ENCODE assay signal across 16 mouse cellular contexts in genomic region chr14:73424961-73425360, GRCm38 (mm10). TPM values are rescaled to one million over a fixed set of nuclear protein-coding genes. Genes with fewer than 3 reads are reported as not detected.
DNase-seq lines count a peak whose midpoint lies in the region; ATAC-seq and TF ChIP-seq lines count a peak whose summit lies in the region.
"Had no signal": no experiment of that assay in that cellular context is flagged by ENCODE, and none has a peak within 500 bp of the region (broad histone marks: within the 10 kb centered on the region; RNA-seq: fewer than 3 reads in every experiment).

No protein-coding gene starts in this region.

- no peak overlapping the region for H3K4me3 ChIP-seq in hindbrain, embryonic 14.5 days (replicated peaks; ENCODE audit: low read length)
- H3K4me3 ChIP-seq in hindbrain, embryonic 13.5 days = no peak overlapping the region
- no peak overlapping the region for H3K4me3 ChIP-seq in midbrain, embryonic 14.5 days (replicated peaks; ENCODE audit: low read depth, low read length)
- no peak overlapping the region for H3K4me3 ChIP-seq in midbrain, embryonic 13.5 days (replicated peaks)
- peak overlapping the region; percentile 15 for H3K4me3 ChIP-seq in cerebellum, adult 2 months (replicated peaks; ENCODE audit: insufficient read depth, low read depth, low read length)
- H3K4me3 ChIP-seq in forebrain, embryonic 16.5 days (replicated peaks; ENCODE audit: low read length) = no peak overlapping the region
- H3K4me3 ChIP-seq: heart, embryonic 12.5 days; liver, embryonic 15.5 days; stomach, embryonic 15.5 days had no signal

- H3K9me3 ChIP-seq in hindbrain, embryonic 14.5 days (ENCODE audit: control insufficient read depth, low read length) = no peaks in the 10 kb centered on the region
- no peaks in the 10 kb centered on the region for H3K9me3 ChIP-seq in hindbrain, embryonic 13.5 days
- no peaks in the 10 kb centered on the region for H3K9me3 ChIP-seq in midbrain, embryonic 14.5 days (ENCODE audit: control insufficient read depth, low read length)
- H3K9me3 ChIP-seq in midbrain, embryonic 13.5 days = peaks cover 2% of the 10 kb centered on the region; the same call in 1 of the 2 replicates
- H3K9me3 ChIP-seq in forebrain, embryonic 16.5 days (ENCODE audit: control insufficient read depth, low read length) = no peaks in the 10 kb centered on the region
- H3K9me3 ChIP-seq: liver, embryonic 15.5 days; stomach, embryonic 15.5 days had no signal

- no peak for DNase-seq in hindbrain, embryonic 14.5 days (ENCODE audit: low spot score)
- DNase-seq in midbrain, embryonic 14.5 days = peak; percentile 9
- peak; percentile 77 to 92 for DNase-seq in cerebellum, adult 2 months
- no peak for DNase-seq in frontal cortex, postnatal 36 days (ENCODE audit: low spot score in 2 of 2)
- DNase-seq in frontal cortex, postnatal 25 days (ENCODE audit: low spot score in 2 of 2) = no peak
- DNase-seq: adrenal gland, postnatal 36 days; heart, postnatal 36 days; layer of hippocampus, adult 9-11 months; lung, postnatal 10 days; right cerebral cortex, postnatal 14 days had no signal

- ATAC-seq in hindbrain, embryonic 14.5 days (ENCODE audit: low FRiP score) = no peak
- ATAC-seq in hindbrain, embryonic 13.5 days (ENCODE audit: low FRiP score) = no peak
- ATAC-seq in midbrain, embryonic 14.5 days (ENCODE audit: low FRiP score, low TSS enrichment) = no peak
- no peak for ATAC-seq in midbrain, embryonic 13.5 days
- peak; percentile 35 for ATAC-seq in forebrain, embryonic 16.5 days

- H3K4me1 ChIP-seq in hindbrain, embryonic 14.5 days (replicated peaks; ENCODE audit: control insufficient read depth, insufficient read depth, low read length) = no peaks in the 10 kb centered on the region
- no peaks in the 10 kb centered on the region for H3K4me1 ChIP-seq in hindbrain, embryonic 13.5 days (replicated peaks)
- no peaks in the 10 kb centered on the region for H3K4me1 ChIP-seq in midbrain, embryonic 14.5 days (ENCODE audit: control insufficient read depth, insufficient read depth, low read length)
- no peaks in the 10 kb centered on the region for H3K4me1 ChIP-seq in midbrain, embryonic 13.5 days (replicated peaks)
- peaks cover 35% of the 10 kb centered on the region for H3K4me1 ChIP-seq in cerebellum, adult 2 months (ENCODE audit: control insufficient read depth, insufficient read depth, low read length)
- H3K4me1 ChIP-seq in forebrain, embryonic 16.5 days (replicated peaks; ENCODE audit: control insufficient read depth, insufficient read depth, low read length) = peaks cover 16% of the 10 kb centered on the region
- H3K4me1 ChIP-seq: heart, embryonic 12.5 days; liver, embryonic 15.5 days; stomach, embryonic 15.5 days had no signal

- H3K9ac ChIP-seq in hindbrain, embryonic 14.5 days = no peak overlapping the region
- H3K9ac ChIP-seq in hindbrain, embryonic 13.5 days = no peak overlapping the region
- H3K9ac ChIP-seq in midbrain, embryonic 14.5 days (replicated peaks; ENCODE audit: low read length) = no peak overlapping the region
- H3K9ac ChIP-seq in midbrain, embryonic 13.5 days (replicated peaks) = no peak overlapping the region
- H3K9ac ChIP-seq in forebrain, embryonic 16.5 days (replicated peaks; ENCODE audit: low read depth, low read length) = no peak overlapping the region
- H3K9ac ChIP-seq: heart, embryonic 12.5 days; liver, embryonic 15.5 days; stomach, embryonic 15.5 days had no signal

- H3K4me2 ChIP-seq in hindbrain, embryonic 14.5 days (replicated peaks) = no peak overlapping the region
- H3K4me2 ChIP-seq in hindbrain, embryonic 13.5 days = no peak overlapping the region
- no peak overlapping the region for H3K4me2 ChIP-seq in midbrain, embryonic 14.5 days (ENCODE audit: low read length)
- no peak overlapping the region for H3K4me2 ChIP-seq in midbrain, embryonic 13.5 days (replicated peaks)
- H3K4me2 ChIP-seq in forebrain, embryonic 16.5 days (ENCODE audit: low read length) = no peak overlapping the region
- H3K4me2 ChIP-seq: heart, embryonic 12.5 days; liver, embryonic 15.5 days; stomach, embryonic 15.5 days had no signal

- TF ChIP-seq CTCF in cerebellum, adult 2 months (IDR thresholded peaks at IDR 0.05; ENCODE audit: borderline replicate concordance, insufficient read depth, low read depth, low read length) = no peak

- peak overlapping the region; percentile 17; the same call in 1 of the 2 replicates for H3K27ac ChIP-seq in hindbrain, embryonic 14.5 days
- H3K27ac ChIP-seq in hindbrain, embryonic 13.5 days = no peak overlapping the region
- H3K27ac ChIP-seq in midbrain, embryonic 14.5 days (replicated peaks; ENCODE audit: low read depth, low read length) = no peak overlapping the region
- H3K27ac ChIP-seq in midbrain, embryonic 13.5 days = no peak overlapping the region
- peak overlapping the region; percentile 86 for H3K27ac ChIP-seq in cerebellum, adult 2 months (ENCODE audit: insufficient read depth, low read length)
- peak overlapping the region; percentile 76 for H3K27ac ChIP-seq in forebrain, embryonic 16.5 days (ENCODE audit: low read length)
- H3K27ac ChIP-seq: liver, embryonic 15.5 days; stomach, embryonic 15.5 days had no signal

- H3K27me3 ChIP-seq in hindbrain, embryonic 14.5 days (ENCODE audit: control insufficient read depth, insufficient read depth, low read length) = no peaks in the 10 kb centered on the region
- no peaks in the 10 kb centered on the region for H3K27me3 ChIP-seq in hindbrain, embryonic 13.5 days
- no peaks in the 10 kb centered on the region for H3K27me3 ChIP-seq in midbrain, embryonic 14.5 days (ENCODE audit: control insufficient read depth, insufficient read depth, low read length)
- H3K27me3 ChIP-seq in midbrain, embryonic 13.5 days = no peaks in the 10 kb centered on the region
- no peaks in the 10 kb centered on the region for H3K27me3 ChIP-seq in cerebellum, adult 2 months (ENCODE audit: control insufficient read depth, insufficient read depth, low read length)
- H3K27me3 ChIP-seq in forebrain, embryonic 16.5 days (replicated peaks; ENCODE audit: control insufficient read depth, insufficient read depth, low read length) = no peaks in the 10 kb centered on the region
- H3K27me3 ChIP-seq: heart, embryonic 12.5 days; liver, embryonic 15.5 days; stomach, embryonic 15.5 days had no signal

- TF ChIP-seq POLR2A in cerebellum, adult 2 months (IDR thresholded peaks at IDR 0.05; ENCODE audit: borderline replicate concordance, insufficient read depth, low read length) = 0 out of 2 replicates have a peak, but pooled peaks have one; percentile 21

- no peaks in the 10 kb centered on the region for H3K36me3 ChIP-seq in hindbrain, embryonic 14.5 days (replicated peaks; ENCODE audit: control insufficient read depth, insufficient read depth)
- no peaks in the 10 kb centered on the region for H3K36me3 ChIP-seq in hindbrain, embryonic 13.5 days
- H3K36me3 ChIP-seq in midbrain, embryonic 14.5 days (ENCODE audit: control insufficient read depth, insufficient read depth, low read length) = no peaks in the 10 kb centered on the region
- H3K36me3 ChIP-seq in midbrain, embryonic 13.5 days = no peaks in the 10 kb centered on the region
- no peaks in the 10 kb centered on the region for H3K36me3 ChIP-seq in forebrain, embryonic 16.5 days (ENCODE audit: control insufficient read depth, insufficient read depth)
- H3K36me3 ChIP-seq: heart, embryonic 12.5 days; liver, embryonic 15.5 days; stomach, embryonic 15.5 days had no signal

- 57% methylated on average over 6 of the region's 6 CpGs for WGBS in hindbrain, embryonic 14.5 days
- 63% methylated on average over 6 of the region's 6 CpGs for WGBS in hindbrain, embryonic 13.5 days
- WGBS in midbrain, embryonic 14.5 days = 66% methylated on average over 6 of the region's 6 CpGs
- 65% methylated on average over 6 of the region's 6 CpGs for WGBS in midbrain, embryonic 13.5 days
- WGBS in cerebellum, adult 2 months = 3% methylated on average over 6 of the region's 6 CpGs
- 17% methylated on average over 6 of the region's 6 CpGs for WGBS in forebrain, embryonic 16.5 days

RNA-seq across cellular contexts. Expression of gene Itm2b, which starts 39.9 kb away (rescaled TPM):
- 761 and 787 TPM in 2 replicates for polyA plus RNA-seq in hindbrain, embryonic 14.5 days (2014; fragmentation: Nextera tagmentation; extraction: Ambion mirVana)
- polyA plus RNA-seq in hindbrain, embryonic 13.5 days (2015; fragmentation: Nextera tagmentation; extraction: Ambion mirVana) = 592 and 627 TPM in 2 replicates
- 599 and 615 TPM in 2 replicates for polyA plus RNA-seq in midbrain, embryonic 14.5 days (2014; fragmentation: Nextera tagmentation; extraction: Ambion mirVana)
- 442 and 449 TPM in 2 replicates for polyA plus RNA-seq in midbrain, embryonic 13.5 days (2015; fragmentation: Nextera tagmentation; extraction: Ambion mirVana)
- 1,793 and 1,993 TPM in 2 replicates for polyA plus RNA-seq in cerebellum, adult 2 months (2012; rRNA removed)
- polyA plus RNA-seq in forebrain, embryonic 16.5 days (2015; fragmentation: Nextera tagmentation; extraction: Ambion mirVana) = 630 and 738 TPM in 2 replicates

Comparison
In these comparisons a context has a peak if more than half of its experiments do, and no peak if none do; other contexts are left out.
1. H3K27ac ChIP-seq: peak in hindbrain, embryonic 14.5 days (single experiment), cerebellum, adult 2 months (single experiment) and forebrain, embryonic 16.5 days (single experiment); none in hindbrain, embryonic 13.5 days (single experiment), midbrain, embryonic 14.5 days (single experiment) and midbrain, embryonic 13.5 days (single experiment).
2. DNase-seq: peak in midbrain, embryonic 14.5 days (single experiment) and cerebellum, adult 2 months (2 of 2); none in hindbrain, embryonic 14.5 days (single experiment), frontal cortex, postnatal 36 days (0 of 2) and frontal cortex, postnatal 25 days (0 of 2).